Mouse (Mus musculus): Measurements from ENCODE around the gene Gm21797. TPM values are rescaled to one million over a fixed set of nuclear protein-coding genes. Genes with fewer than 3 reads are reported as not detected.
"Not testable (repeated sequence)": the region's sequence is repeated elsewhere in the genome, so short reads cannot be mapped to it uniquely, and the experiment has no call there.

Gene Gm21797
- polyA plus RNA-seq (2012; fragmentation: generic; extraction: Trizol) = not detected
- long read RNA-seq, experiment 1 = 0 reads
- long read RNA-seq, experiment 2 = 0 reads

DNA sequence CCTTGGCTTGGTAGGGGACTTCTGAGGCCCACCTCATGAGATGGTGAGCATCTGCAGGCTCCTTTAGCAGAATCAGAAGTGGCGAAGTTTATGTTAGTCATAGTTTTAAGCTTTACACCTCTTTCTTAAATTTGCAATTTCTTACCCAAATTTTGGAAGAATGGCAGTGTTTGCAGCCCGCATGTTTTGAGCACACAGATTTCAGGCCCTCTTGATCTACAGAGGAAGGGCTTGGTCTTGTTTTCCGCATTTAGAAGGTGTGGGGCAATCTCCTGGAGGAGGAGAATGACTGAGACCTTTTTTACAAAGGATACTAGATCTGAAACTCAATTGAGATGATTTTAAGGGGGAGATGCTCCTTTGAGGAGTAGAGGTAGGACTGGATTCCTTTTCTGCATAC, at the start of gene Gm21797:
Gm21797 (minus strand) TSS at position 101 of the 400 bp plus-strand sequence.
- H3K79me2 ChIP-seq (ENCODE audit: control insufficient read depth, insufficient read depth); H3K27me3 ChIP-seq (ENCODE audit: control insufficient read depth, insufficient read depth, insufficient read length); H3K79me3 ChIP-seq (ENCODE audit: low read depth); H3ac ChIP-seq (ENCODE audit: control insufficient read depth, insufficient read length, low read depth); H3K4me3 ChIP-seq (ENCODE audit: insufficient read depth, poor library complexity, severe bottlenecking); H3K36me3 ChIP-seq (ENCODE audit: control insufficient read depth, insufficient read depth): not testable (repeated sequence)

DNA sequence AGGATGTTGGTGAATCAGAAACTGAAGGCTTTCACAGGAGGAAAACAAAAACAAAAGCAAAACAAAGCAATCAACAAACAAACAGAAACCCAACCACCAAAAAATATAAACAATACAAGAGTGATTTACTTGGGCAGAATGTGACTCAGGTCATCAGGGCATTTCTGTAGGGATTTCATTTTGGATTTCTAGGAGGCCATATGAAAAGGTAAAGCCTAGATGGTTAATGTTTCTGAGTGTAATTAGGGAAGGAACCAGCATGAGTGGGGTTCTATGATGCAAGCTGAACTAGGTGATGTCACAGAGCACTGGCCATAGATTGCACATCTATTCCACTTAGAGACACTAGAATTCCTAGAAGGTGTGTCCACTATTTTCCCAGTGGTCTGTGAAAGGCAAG, 29.0 kb upstream of the Gm21797 start, which contains the start of gene Gm20795:
Gm20795 (plus strand) TSS at position 301 of the 400 bp plus-strand sequence.
- not testable (repeated sequence) for H3K79me2 ChIP-seq (ENCODE audit: control insufficient read depth, insufficient read depth); H3K36me3 ChIP-seq (ENCODE audit: control insufficient read depth, insufficient read depth); H3K79me3 ChIP-seq (ENCODE audit: low read depth); H3K27me3 ChIP-seq (ENCODE audit: control insufficient read depth, insufficient read depth, insufficient read length); H3K4me3 ChIP-seq (ENCODE audit: insufficient read depth, poor library complexity, severe bottlenecking); H3ac ChIP-seq (ENCODE audit: control insufficient read depth, insufficient read length, low read depth)

Other genes starting within 250 kb of the Gm21797 start
- not detected for gene Gm21852, start 123.8 kb downstream of the Gm21797 start, polyA plus RNA-seq (2012; fragmentation: generic; extraction: Trizol)
- gene Gm20795, start 29.1 kb upstream of the Gm21797 start, polyA plus RNA-seq (2012; fragmentation: generic; extraction: Trizol) = not detected